ENCODE assay signal across 24 mouse cellular contexts in genomic region chr11:76657450-76657970, GRCm38 (mm10). TPM values are rescaled to one million over a fixed set of nuclear protein-coding genes. Genes with fewer than 3 reads are reported as not detected.
DNase-seq lines count a peak whose midpoint lies in the region; ATAC-seq and TF ChIP-seq lines count a peak whose summit lies in the region.
"Had no signal": no experiment of that assay in that cellular context is flagged by ENCODE, and none has a peak within 500 bp of the region (broad histone marks: within the 10 kb centered on the region; RNA-seq: fewer than 3 reads in every experiment).

No protein-coding gene starts in this region.

- H3K36me3 ChIP-seq in lung, embryonic 14.5 days (ENCODE audit: insufficient read depth): no peaks in the 10 kb centered on the region
- no peaks in the 10 kb centered on the region for H3K36me3 ChIP-seq in E14TG2a.4 (ENCODE audit: insufficient read depth, low read length)
- H3K36me3 ChIP-seq: embryonic facial prominence, embryonic 13.5 days; embryonic facial prominence, embryonic 15.5 days; forebrain, embryonic 10.5 days; forebrain, embryonic 12.5 days had no signal

- H3K27ac ChIP-seq in lung, embryonic 14.5 days (ENCODE audit: low read depth): no peak overlapping the region
- H3K27ac ChIP-seq: embryonic facial prominence, embryonic 13.5 days; embryonic facial prominence, embryonic 15.5 days; forebrain, embryonic 10.5 days; forebrain, embryonic 12.5 days had no signal

- peak; percentile 16 for DNase-seq in lung, embryonic 14.5 days
- no peak for DNase-seq in lung, postnatal 4 days
- DNase-seq in ES-CJ7 (ENCODE audit: low read depth, low spot score) (peak; percentile 82), ZHBTc4 (ENCODE audit: low read depth, low spot score) (peak; percentile 80)
- no peak for DNase-seq in cerebellum, adult 11 months
- DNase-seq in kidney, adult 8-10 months: no peak
- DNase-seq: adrenal gland, adult 8-10 months; adrenal gland, postnatal 14 days; adrenal gland, postnatal 36 days; cerebellum, adult 18-20 months; cerebellum, adult 8-10 months; cerebellum, adult 9-11 months; cerebellum, postnatal 14 days; cerebellum, postnatal 36 days; embryo, embryonic 11 days had no signal

- WGBS in lung, embryonic 14.5 days: 42% methylated on average over 4 of the region's 4 CpGs

- no peaks in the 10 kb centered on the region for H3K9me3 ChIP-seq in lung, embryonic 14.5 days (ENCODE audit: low read depth, low read length)
- H3K9me3 ChIP-seq in E14TG2a.4 (ENCODE audit: low read length): no peaks in the 10 kb centered on the region
- H3K9me3 ChIP-seq: embryonic facial prominence, embryonic 13.5 days; embryonic facial prominence, embryonic 15.5 days; forebrain, embryonic 10.5 days; forebrain, embryonic 12.5 days had no signal

- no peak overlapping the region for H3K4me3 ChIP-seq in lung, embryonic 14.5 days (ENCODE audit: low read depth, low read length)
- 0 out of 2 replicates have a peak overlapping the region, but pooled peaks have one; percentile 3 for H3K4me3 ChIP-seq in E14TG2a.4 (replicated peaks; ENCODE audit: low read length)
- H3K4me3 ChIP-seq: embryonic facial prominence, embryonic 13.5 days; embryonic facial prominence, embryonic 15.5 days; erythroblast, embryonic 14.5 days; forebrain, embryonic 10.5 days; forebrain, embryonic 12.5 days had no signal

- no peak overlapping the region for H3K9ac ChIP-seq in lung, embryonic 14.5 days
- H3K9ac ChIP-seq: embryonic facial prominence, embryonic 13.5 days; embryonic facial prominence, embryonic 15.5 days; forebrain, embryonic 12.5 days had no signal

- no peaks in the 10 kb centered on the region for H3K27me3 ChIP-seq in lung, embryonic 14.5 days (ENCODE audit: insufficient read depth, low read length)
- H3K27me3 ChIP-seq in E14TG2a.4 (ENCODE audit: insufficient read depth, low read length): no peaks in the 10 kb centered on the region
- H3K27me3 ChIP-seq: embryonic facial prominence, embryonic 13.5 days; embryonic facial prominence, embryonic 15.5 days had no signal

- no peak overlapping the region for H3K4me2 ChIP-seq in lung, embryonic 14.5 days
- H3K4me2 ChIP-seq: embryonic facial prominence, embryonic 13.5 days; embryonic facial prominence, embryonic 15.5 days; forebrain, embryonic 12.5 days had no signal

- H3K4me1 ChIP-seq in lung, embryonic 14.5 days (ENCODE audit: insufficient read depth): no peaks in the 10 kb centered on the region
- H3K4me1 ChIP-seq in E14TG2a.4 (replicated peaks; ENCODE audit: low read depth, low read length): peaks cover 43% of the 10 kb centered on the region
- H3K4me1 ChIP-seq: embryonic facial prominence, embryonic 15.5 days had no signal

- no peak for ATAC-seq in lung, embryonic 14.5 days (ENCODE audit: insufficient read depth)
- ATAC-seq: forebrain, embryonic 14.5 days; forebrain, embryonic 16.5 days had no signal

- no peak for TF ChIP-seq CTCF in lung, embryonic 14.5 days (IDR thresholded peaks at IDR 0.05; ENCODE audit: low read depth)
- TF ChIP-seq CTCF in E14TG2a.4 (conservative IDR thresholded peaks at IDR 0.05; ENCODE audit: low read length): no peak

RNA-seq across cellular contexts. Expression of gene Bhlha9, which starts 14.8 kb away (rescaled TPM):
- not detected in 2 replicates for polyA plus RNA-seq in lung, embryonic 14.5 days (2014; fragmentation: Nextera tagmentation; extraction: Ambion mirVana)
- polyA plus RNA-seq: embryonic facial prominence, embryonic 11.5 days; embryonic facial prominence, embryonic 13.5 days; erythroblast, embryonic 14.5 days; forebrain, embryonic 10.5 days; forebrain, embryonic 12.5 days had no signal

RNA-seq across cellular contexts. Expression of gene Trarg1, which starts 22.1 kb away (rescaled TPM):
- polyA plus RNA-seq in lung, embryonic 14.5 days (2014; fragmentation: Nextera tagmentation; extraction: Ambion mirVana): 0.07 and 0.16 TPM in 2 replicates
- polyA plus RNA-seq: embryonic facial prominence, embryonic 11.5 days; erythroblast, embryonic 14.5 days; forebrain, embryonic 12.5 days had no signal

RNA-seq across cellular contexts. Expression of gene Abr, which starts 35.4 kb away (rescaled TPM):
- 32.9 and 39.2 TPM in 2 replicates for polyA plus RNA-seq in lung, embryonic 14.5 days (2014; fragmentation: Nextera tagmentation; extraction: Ambion mirVana)

Comparison
In these comparisons a context has a peak if more than half of its experiments do, and no peak if none do; other contexts are left out.
1. DNase-seq: peak in lung, embryonic 14.5 days (single experiment), ES-CJ7 (single experiment) and ZHBTc4 (single experiment); none in lung, postnatal 4 days (0 of 2), cerebellum, adult 11 months (single experiment) and kidney, adult 8-10 months (0 of 2).